Mouse (Mus musculus) CH12.LX (cell line): ENCODE results near the gene Scrn1. TPM values are rescaled to one million over a fixed set of nuclear protein-coding genes. Genes with fewer than 3 reads are reported as not detected.

Experiments used
- DNase-seq: peaks from one replicate; pipeline ENCODE4 v3.0.0-alpha.2; 2013; ENCODE audit errors: extremely low read depth
- H3K27ac ChIP-seq: 2 replicates; pipeline ENCODE4 v1.5.1; 2012; ENCODE audit warnings: low read depth, mild to moderate bottlenecking, control low read depth, moderate library complexity; ENCODE audit not compliant: insufficient read depth
- H3K27me3 ChIP-seq: replicated peaks from 2 replicates; pipeline ENCODE3; 2012; ENCODE audit warnings: inconsistent platforms
- H3K36me3 ChIP-seq, 2 experiments: replicated peaks in 1 of 2; 2 replicates each; pipeline versions ENCODE3 to v1.6.1; 2012; ENCODE audit warnings: inconsistent platforms in 1 of 2, low read length in 1 of 2, mild to moderate bottlenecking in 1 of 2, mixed read lengths in 1 of 2, moderate library complexity in 1 of 2; ENCODE audit not compliant: control insufficient read depth in 1 of 2, insufficient read depth in 1 of 2
- H3K4me1 ChIP-seq, 2 experiments: 2 replicates each; pipeline ENCODE4 v1.6.1; 2012; ENCODE audit warnings: inconsistent platforms in 1 of 2, moderate library complexity in 1 of 2; ENCODE audit not compliant: insufficient read depth in 2 of 2, control insufficient read depth in 1 of 2
- H3K4me2 ChIP-seq: 2 replicates; pipeline ENCODE4 v1.6.1; 2012; ENCODE audit warnings: low read depth, mild to moderate bottlenecking, control low read depth; ENCODE audit not compliant: poor library complexity, insufficient read depth, severe bottlenecking
- H3K4me3 ChIP-seq, 3 experiments: fragments of 150-350 bp in 1 of 3; sonication (generic) in 1 of 3; replicated peaks in 1 of 3; 2 replicates each; pipeline versions ENCODE3 to v1.5.1; 2011 to 2012; ENCODE audit warnings: low read depth in 2 of 3, low read length in 2 of 3, mild to moderate bottlenecking in 2 of 3, moderate library complexity in 2 of 3, control low read depth in 1 of 3, improper control_type of control experiment in 1 of 3, inconsistent platforms in 1 of 3, mixed read lengths in 1 of 3; ENCODE audit not compliant: poor library complexity in 1 of 3
- H3K79me2 ChIP-seq: replicated peaks from 2 replicates; pipeline ENCODE4 v1.6.1; 2012; ENCODE audit warnings: mild to moderate bottlenecking, moderate library complexity; ENCODE audit not compliant: control insufficient read depth, poor library complexity, insufficient read depth, severe bottlenecking; ENCODE audit errors: extremely low read depth
- H3K9ac ChIP-seq: 2 replicates; pipeline ENCODE4 v1.6.1; 2012; ENCODE audit warnings: low read depth, mild to moderate bottlenecking, control low read depth, moderate library complexity; ENCODE audit not compliant: insufficient read depth
- H3K9me3 ChIP-seq: replicated peaks from 2 replicates; pipeline ENCODE3; 2012; ENCODE audit warnings: low read length, inconsistent platforms, mixed read lengths
- CHD1 ChIP-seq: IDR thresholded peaks from 2 replicates; pipeline ENCODE4 v1.6.1; 2012; ENCODE audit warnings: low read depth, low read length, improper control_type of control experiment, inconsistent platforms
- CHD2 ChIP-seq: IDR thresholded peaks from 2 replicates; pipeline ENCODE4 v1.6.1; 2011; ENCODE audit warnings: low read length, improper control_type of control experiment
- CTCF ChIP-seq, 2 experiments: IDR thresholded peaks in 1 of 2; conservative IDR thresholded peaks in 1 of 2; 2 replicates each; pipeline ENCODE4 v1.5.1; 2011 to 2012; ENCODE audit warnings: low read depth in 2 of 2, low read length in 2 of 2, improper control_type of control experiment in 1 of 2, inconsistent platforms in 1 of 2, mild to moderate bottlenecking in 1 of 2, moderate library complexity in 1 of 2
- E2F4 ChIP-seq: IDR thresholded peaks from 2 replicates; pipeline ENCODE4 v1.6.1; 2011; ENCODE audit warnings: low read depth, low read length, improper control_type of control experiment; ENCODE audit not compliant: insufficient replicate concordance
- ELF1 ChIP-seq: IDR thresholded peaks from 2 replicates; pipeline ENCODE4 v1.6.1; 2014; ENCODE audit warnings: low read depth, mild to moderate bottlenecking, inconsistent platforms, low read length, improper control_type of control experiment
- EP300 ChIP-seq: IDR thresholded peaks from 2 replicates; pipeline ENCODE4 v1.6.1; 2011; ENCODE audit warnings: low read length, improper control_type of control experiment
- ETS1 ChIP-seq: conservative IDR thresholded peaks from 2 replicates; pipeline ENCODE4 v1.6.1; 2012; ENCODE audit warnings: low read depth, mild to moderate bottlenecking, inconsistent platforms, low read length, improper control_type of control experiment, moderate library complexity
- GABPA ChIP-seq: IDR thresholded peaks from 2 replicates; pipeline ENCODE4 v1.6.1; 2012; ENCODE audit warnings: low read depth, low read length, improper control_type of control experiment, inconsistent platforms; ENCODE audit not compliant: insufficient replicate concordance
- IRF4 ChIP-seq: IDR thresholded peaks from 2 replicates; pipeline ENCODE4 v1.6.1; 2014; ENCODE audit warnings: low read depth, mild to moderate bottlenecking, inconsistent platforms, low read length, improper control_type of control experiment
- MAFK ChIP-seq: IDR thresholded peaks from 2 replicates; pipeline ENCODE4 v1.6.1; 2011; ENCODE audit warnings: low read length, improper control_type of control experiment; ENCODE audit not compliant: insufficient replicate concordance
- MAX ChIP-seq: IDR thresholded peaks from 2 replicates; pipeline ENCODE4 v1.6.1; 2011; ENCODE audit warnings: low read length, improper control_type of control experiment
- MXI1 ChIP-seq: IDR thresholded peaks from 2 replicates; pipeline ENCODE4 v1.6.1; 2011; ENCODE audit warnings: mild to moderate bottlenecking, low read depth, low read length, improper control_type of control experiment
- MYC ChIP-seq: IDR thresholded peaks from 2 replicates; pipeline ENCODE4 v1.6.1; 2011; ENCODE audit warnings: low read depth, mild to moderate bottlenecking, improper control_type of control experiment, low read length
- NELFE ChIP-seq: IDR thresholded peaks from 2 replicates; pipeline ENCODE4 v1.6.1; 2011; ENCODE audit warnings: low read depth, low read length, improper control_type of control experiment
- NRF1 ChIP-seq: IDR thresholded peaks from 2 replicates; pipeline ENCODE4 v1.6.1; 2014; ENCODE audit warnings: low read depth, mild to moderate bottlenecking, inconsistent platforms, low read length, improper control_type of control experiment, moderate library complexity
- PAX5 ChIP-seq: IDR thresholded peaks from 2 replicates; pipeline ENCODE4 v1.6.1; 2012; ENCODE audit warnings: low read length, inconsistent platforms, mixed read lengths
- POLR2A ChIP-seq: IDR thresholded peaks from 2 replicates; pipeline ENCODE4 v1.6.1; 2011; ENCODE audit warnings: low read depth, mild to moderate bottlenecking, improper control_type of control experiment, low read length
- POLR2AphosphoS2 ChIP-seq: IDR thresholded peaks from 2 replicates; pipeline ENCODE4 v1.6.1; 2011; ENCODE audit warnings: low read depth, low read length, improper control_type of control experiment
- RAD21 ChIP-seq: IDR thresholded peaks from 2 replicates; pipeline ENCODE4 v1.6.1; 2011; ENCODE audit warnings: low read depth, mild to moderate bottlenecking, low read length, improper control_type of control experiment, moderate library complexity
- RCOR1 ChIP-seq: conservative IDR thresholded peaks from 2 replicates; pipeline ENCODE4 v1.6.1; 2012; ENCODE audit warnings: low read depth, mild to moderate bottlenecking, inconsistent platforms, low read length, improper control_type of control experiment
- SMC3 ChIP-seq: IDR thresholded peaks from 2 replicates; pipeline ENCODE4 v1.6.1; 2011; ENCODE audit warnings: low read depth, low read length, improper control_type of control experiment
- TCF12 ChIP-seq: IDR thresholded peaks from 2 replicates; pipeline ENCODE4 v1.6.1; 2014; ENCODE audit warnings: low read depth, mild to moderate bottlenecking, inconsistent platforms, low read length, improper control_type of control experiment
- UBTF ChIP-seq: IDR thresholded peaks from 2 replicates; pipeline ENCODE4 v1.6.1; 2012; ENCODE audit warnings: low read depth, mild to moderate bottlenecking, inconsistent platforms, low read length, improper control_type of control experiment, moderate library complexity
- ZMIZ1 ChIP-seq: IDR thresholded peaks from 2 replicates; pipeline ENCODE4 v1.6.1; 2012; ENCODE audit warnings: low read depth, mild to moderate bottlenecking, inconsistent platforms, low read length, improper control_type of control experiment
- dilution Hi-C: fragments of 300-500 bp; cut with MboI; formaldehyde crosslinking; loops from 2 replicates; pipeline ENCODE4 v1.14.3; 2020; ENCODE audit warnings: low sequenced_read_pairs; ENCODE audit not compliant: extremely low pct_unique_long_range_greater_than_20kb, extremely low pct_ligation_motif_present
- in situ Hi-C: fragments of 300-500 bp; cut with MboI; formaldehyde crosslinking; loops from 3 replicates; pipeline ENCODE4 v1.14.3; 2019; ENCODE audit warnings: low sequenced_read_pairs, low pct_ligation_motif_present, low pct_unique_long_range_greater_than_20kb, mixed read lengths
- polyA plus RNA-seq: library from polyadenylated mRNA; unstranded; fragments of >175 nt; gene quantifications from 2 replicates; pipeline ENCODE4 v1.2.1, GENCODE M21; 2012; ENCODE audit warnings: low read depth; ENCODE audit not compliant: insufficient read length
- total RNA-seq, 2 experiments: library from RNA; depleted of rRNA; stranded (reverse); fragments of 300-350 nt in 1 of 2; fragments of >200 nt in 1 of 2; gene quantifications; 2 replicates each; pipeline ENCODE4 v1.2.3; 2012 to 2014

The Scrn1 gene
- total and polyA plus RNA-seq, 3 experiments, result 0.04 TPM; not detected in 2

- Histone ChIP-seq H3K27me3 (no peaks in the 10 kb centered on the region), H3K9ac (no peak overlapping the region), H3K4me2 (no peak overlapping the region), H3K79me2 (no peaks in the 10 kb centered on the region), H3K27ac (no peak overlapping the region), H3K36me3 (no peaks in the 10 kb centered on the region), H3K4me3 (no peak overlapping the region), H3K9me3 (no peaks in the 10 kb centered on the region), H3K4me1 (peaks cover 16 to 32% of the 10 kb centered on the region in 2 experiments)
- dilution Hi-C loops, result no loop called here
- TF ChIP-seq POLR2AphosphoS2, result no peak
- TF ChIP-seq IRF4, result peak; percentile 86
- no peak for TF ChIP-seq MXI1
- TF ChIP-seq RCOR1, result no peak
- TF ChIP-seq ELF1, result no peak
- peak; percentile 80 for TF ChIP-seq TCF12
- peak; percentile 85 for TF ChIP-seq EP300
- in situ Hi-C loops, result no loop called here
- DNase-seq, result no peak
Observed at GRCm38 (mm10) chr6:54530182-54530581, 36.1 kb downstream of the Scrn1 start.

GRCm38 (mm10) chr6:54528666-54529065, 37.6 kb downstream of the Scrn1 start:
- Histone ChIP-seq H3K9me3 (no peaks in the 10 kb centered on the region), H3K9ac (no peak overlapping the region), H3K27ac (no peak overlapping the region), H3K79me2 (no peaks in the 10 kb centered on the region), H3K4me2 (no peak overlapping the region), H3K27me3 (no peaks in the 10 kb centered on the region), H3K36me3 (no peaks in the 10 kb centered on the region), H3K4me1 (peaks cover 16 to 25% of the 10 kb centered on the region in 2 experiments), H3K4me3 (no peak overlapping the region)
- no peak for DNase-seq
- no peak for TF ChIP-seq MYC
- TF ChIP-seq MXI1, result no peak
- TF ChIP-seq CHD2, result no peak
- TF ChIP-seq E2F4, result no peak
- no peak for TF ChIP-seq IRF4
- TF ChIP-seq SMC3, result no peak
- TF ChIP-seq POLR2A, result no peak
- TF ChIP-seq ZMIZ1, result no peak
- TF ChIP-seq MAFK, result no peak
- no peak for TF ChIP-seq UBTF
- TF ChIP-seq NELFE, result no peak
- no peak for TF ChIP-seq GABPA
- no peak for TF ChIP-seq MAX
- TF ChIP-seq RAD21, result no peak
- TF ChIP-seq CTCF (conservative IDR thresholded peaks at IDR 0.05 in 1 of 2, IDR thresholded peaks at IDR 0.05 in 1 of 2; ENCODE audit: low read depth in 2 of 2, low read length in 2 of 2), result no peak
- no peak for TF ChIP-seq CHD1
- TF ChIP-seq ETS1, result no peak
- no peak for TF ChIP-seq NRF1
- no peak for TF ChIP-seq ELF1
- no peak for TF ChIP-seq PAX5
- dilution Hi-C loops (no loop called here), in situ Hi-C loops (no loop called here)
